Mouse (Mus musculus) megakaryocyte, adult 5-6 weeks (primary cell): Measurements from ENCODE around the gene Cnnm4. TPM values are rescaled to one million over a fixed set of nuclear protein-coding genes. Genes with fewer than 3 reads are reported as not detected.

Source experiments
- ATAC-seq: 2 replicates; pipeline ENCODE4 v1.8.0; 2016; ENCODE audit warnings: mild to moderate bottlenecking, inconsistent platforms; ENCODE audit not compliant: poor library complexity, severe bottlenecking
- total RNA-seq, 2 experiments: library from RNA; stranded (forward) in 1 of 2; stranded (reverse) in 1 of 2; fragments of 153-499, 151-499 nt in 1 of 2; fragments of 221-1000, 200-1000 nt in 1 of 2; gene quantifications; 2 replicates each; pipeline versions ENCODE4 v1.2.3 to v1.2.4; 2015 to 2017

Gene Cnnm4
- total RNA-seq, 2 experiments from 2014 or later, result 15.2 to 22.7 TPM

GRCm38 (mm10) chr1:36512089-36512965 is 40.9 kb downstream of the Cnnm4 start:
- ATAC-seq, result peak; percentile 6; the same call in 1 of the 2 replicates

- ATAC-seq, result no peak
Measured at GRCm38 (mm10) chr1:36512966-36513280, 41.5 kb downstream of the Cnnm4 start.

GRCm38 (mm10) chr1:36513310-36513709 is 41.9 kb downstream of the Cnnm4 start:
- ATAC-seq, result no peak

GRCm38 (mm10) chr1:36513718-36514117 is 42.3 kb downstream of the Cnnm4 start:
- ATAC-seq, result no peak

- ATAC-seq, result no peak
Measured at GRCm38 (mm10) chr1:36518259-36518658, 46.8 kb downstream of the Cnnm4 start.

- no peak for ATAC-seq
Measured at GRCm38 (mm10) chr1:36519626-36520025, 48.2 kb downstream of the Cnnm4 start.

GRCm38 (mm10) chr1:36522210-36522609 is 50.8 kb downstream of the Cnnm4 start:
- no peak for ATAC-seq

- no peak for ATAC-seq
Measured at GRCm38 (mm10) chr1:36523332-36524013, 52.1 kb downstream of the Cnnm4 start.

GRCm38 (mm10) chr1:36524058-36524457 is 52.6 kb downstream of the Cnnm4 start:
- ATAC-seq, result no peak

- no peak for ATAC-seq
Measured at GRCm38 (mm10) chr1:36525774-36526173, 54.4 kb downstream of the Cnnm4 start.

- no peak for ATAC-seq
Measured at GRCm38 (mm10) chr1:36526903-36527302, 55.5 kb downstream of the Cnnm4 start.

GRCm38 (mm10) chr1:36528351-36528750 is 56.9 kb downstream of the Cnnm4 start:
- no peak for ATAC-seq

- no peak for ATAC-seq
Measured at GRCm38 (mm10) chr1:36529274-36529673, 57.9 kb downstream of the Cnnm4 start.

- ATAC-seq, result no peak
Measured at GRCm38 (mm10) chr1:36529875-36530274, 58.5 kb downstream of the Cnnm4 start.

- no peak for ATAC-seq
Measured at GRCm38 (mm10) chr1:36530485-36530884, 59.1 kb downstream of the Cnnm4 start.

GRCm38 (mm10) chr1:36530962-36531361 is 59.5 kb downstream of the Cnnm4 start:
- ATAC-seq, result no peak

GRCm38 (mm10) chr1:36531461-36531860 is 60.0 kb downstream of the Cnnm4 start:
- ATAC-seq, result no peak

- ATAC-seq, result no peak
Measured at GRCm38 (mm10) chr1:36533546-36533945, 62.1 kb downstream of the Cnnm4 start.

- ATAC-seq, result 0 out of 2 replicates have a peak, but pooled peaks have one; percentile 12
Measured at GRCm38 (mm10) chr1:36534595-36535058, 63.2 kb downstream of the Cnnm4 start.

- ATAC-seq, result no peak
Measured at GRCm38 (mm10) chr1:36535477-36536396, 64.3 kb downstream of the Cnnm4 start.

GRCm38 (mm10) chr1:36536397-36536728 is 64.9 kb downstream of the Cnnm4 start:
- ATAC-seq, result no peak
